Mouse (Mus musculus): ENCODE measurements around the gene Mbd5.

GRCm38 (mm10) chr2:49345786-49346185, 396.5 kb downstream of the Mbd5 start:
- no peak for TF ChIP-seq MAFK (IDR thresholded peaks at IDR 0.05; ENCODE audit: borderline replicate concordance, low read depth, low read length)
- no peak for TF ChIP-seq POLR2AphosphoS2 (IDR thresholded peaks at IDR 0.05; ENCODE audit: low read length)
- no peak for TF ChIP-seq GATA1 (IDR thresholded peaks at IDR 0.05; ENCODE audit: low read depth, low read length)
- no peak for TF ChIP-seq CTCF (IDR thresholded peaks at IDR 0.05 in 2 of 3, conservative IDR thresholded peaks at IDR 0.05 in 1 of 3; ENCODE audit: control insufficient read depth in 1 of 3, insufficient read depth in 1 of 3, low read depth in 2 of 3, low read length in 3 of 3, poor library complexity in 1 of 3, severe bottlenecking in 1 of 3)
- TF ChIP-seq POLR2A (IDR thresholded peaks at IDR 0.05; ENCODE audit: control insufficient read depth in 1 of 2, insufficient read depth in 1 of 2, low read depth in 1 of 2, low read length in 2 of 2, poor library complexity in 1 of 2) = no peak
- TF ChIP-seq EP300 (IDR thresholded peaks at IDR 0.05; ENCODE audit: low read depth in 1 of 2, low read length in 2 of 2) = no peak
- TF ChIP-seq HCFC1 (IDR thresholded peaks at IDR 0.05; ENCODE audit: low read depth, low read length) = no peak
- TF ChIP-seq TBP (IDR thresholded peaks at IDR 0.05; ENCODE audit: low read depth, low read length) = no peak
- no peak for TF ChIP-seq POLR2AphosphoS5 (IDR thresholded peaks at IDR 0.05; ENCODE audit: borderline replicate concordance, low read depth, low read length)
- no peak for TF ChIP-seq RAD21 (IDR thresholded peaks at IDR 0.05; ENCODE audit: low read depth, low read length)
- TF ChIP-seq ZMIZ1 (IDR thresholded peaks at IDR 0.05; ENCODE audit: low read depth, low read length) = no peak
- no peak for TF ChIP-seq BHLHE40 (IDR thresholded peaks at IDR 0.05; ENCODE audit: borderline replicate concordance, low read depth, low read length)
